Mouse (Mus musculus): Measurements from ENCODE around the gene Olfr49. TPM values are rescaled to one million over a fixed set of nuclear protein-coding genes. Genes with fewer than 3 reads are reported as not detected.
"Not testable (repeated sequence)": the region's sequence is repeated elsewhere in the genome, so short reads cannot be mapped to it uniquely, and the experiment has no call there.

Olfr49 gene
- polyA plus RNA-seq, 1 experiment = not detected

DNA sequence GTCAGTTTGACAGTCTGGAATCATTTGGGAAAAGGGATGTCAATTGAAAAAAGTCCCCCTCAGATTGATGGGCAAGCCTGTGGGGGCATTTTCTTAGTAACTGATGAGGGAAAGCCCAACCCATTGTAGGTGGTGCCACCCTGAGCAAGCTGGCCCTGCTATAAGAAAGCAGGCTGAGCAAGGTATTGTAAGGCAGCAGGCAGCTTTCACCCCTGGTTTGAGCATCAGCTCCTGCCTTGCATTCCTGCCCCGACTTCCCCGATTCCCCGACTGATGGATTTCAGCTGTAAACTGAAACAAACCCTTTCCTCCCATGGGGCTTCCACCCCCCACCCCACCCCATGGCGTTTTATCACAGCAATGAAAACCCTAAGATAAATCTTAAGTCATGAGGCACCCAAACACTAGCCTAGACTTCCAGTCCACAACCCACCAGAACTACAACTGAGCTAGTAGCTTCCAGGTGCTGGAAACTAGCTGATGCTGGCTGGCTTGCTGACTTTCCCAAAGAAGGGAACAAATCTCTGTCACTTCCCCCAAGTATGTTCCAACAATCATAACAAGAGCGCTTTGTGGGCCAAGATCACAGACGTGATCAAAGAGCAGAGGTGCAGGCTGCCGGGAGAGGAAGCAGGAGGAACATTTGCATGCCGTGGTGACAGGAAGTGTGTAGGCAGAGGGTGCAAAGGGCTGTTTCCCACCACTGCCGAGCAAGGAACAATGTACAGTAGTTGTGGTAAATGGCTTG is 51.8 kb downstream of the Olfr49 start:
- peak; percentile 86 to 90 for DNase-seq (ENCODE audit: low read depth in 1 of 2, low spot score in 2 of 2)
- Histone ChIP-seq H3K36me3 (ENCODE audit: control insufficient read depth, insufficient read depth, low read length) (no peaks in the 10 kb centered on the region; the same call in 1 of the 2 replicates), H3K27me3 (ENCODE audit: control insufficient read depth, insufficient read depth, low read length) (no peaks in the 10 kb centered on the region), H3K4me1 (ENCODE audit: control insufficient read depth, insufficient read depth, insufficient read length) (peaks cover 37% of the 10 kb centered on the region), H3K27ac (ENCODE audit: insufficient read depth, low read length) (peak overlapping the region; percentile 91), H3K4me3 (ENCODE audit: extremely low read depth, insufficient read depth, insufficient read length) (no peak overlapping the region; the same call in 1 of the 2 replicates)
- TF ChIP-seq POLR2A (IDR thresholded peaks at IDR 0.05; ENCODE audit: low read depth, low read length) (peak; percentile 75), CTCF (IDR thresholded peaks at IDR 0.05; ENCODE audit: extremely low read depth, insufficient read depth, insufficient read length, insufficient replicate concordance) (no peak)
- 3% methylated on average over 9 of the region's 9 CpGs for WGBS

DNA sequence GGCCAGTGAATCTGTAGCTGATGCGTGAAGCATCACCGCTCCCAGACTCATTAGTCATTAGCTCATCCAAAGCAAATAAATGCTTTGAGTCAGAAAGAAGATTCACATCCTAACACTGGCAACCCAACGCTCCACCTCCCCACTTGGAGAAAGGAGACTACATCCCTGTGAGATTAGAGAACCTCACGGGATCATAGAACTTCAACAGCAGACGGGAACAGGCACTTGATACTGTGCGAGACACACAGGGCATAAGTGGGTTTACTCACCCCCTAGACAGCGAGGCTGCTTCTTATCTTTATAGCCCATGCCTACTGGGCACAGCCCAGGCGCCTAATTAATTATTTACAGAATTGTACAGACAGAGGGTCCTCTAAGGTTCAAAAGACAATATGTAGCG is 52.6 kb downstream of the Olfr49 start:
- Histone ChIP-seq H3K4me3 (ENCODE audit: extremely low read depth, insufficient read depth, insufficient read length) (no peak overlapping the region), H3K27ac (ENCODE audit: insufficient read depth, low read length) (peak overlapping the region; percentile 97), H3K27me3 (ENCODE audit: control insufficient read depth, insufficient read depth, low read length) (no peaks in the 10 kb centered on the region), H3K4me1 (ENCODE audit: control insufficient read depth, insufficient read depth, insufficient read length) (peaks cover 37% of the 10 kb centered on the region), H3K36me3 (ENCODE audit: control insufficient read depth, insufficient read depth, low read length) (no peaks in the 10 kb centered on the region; the same call in 1 of the 2 replicates)
- DNase-seq (ENCODE audit: low read depth in 1 of 2, low spot score in 2 of 2) = no peak
- 62% methylated on average over 9 of the region's 9 CpGs for WGBS
- TF ChIP-seq CTCF (IDR thresholded peaks at IDR 0.05; ENCODE audit: extremely low read depth, insufficient read depth, insufficient read length, insufficient replicate concordance) (no peak), POLR2A (IDR thresholded peaks at IDR 0.05; ENCODE audit: low read depth, low read length) (no peak)

DNA sequence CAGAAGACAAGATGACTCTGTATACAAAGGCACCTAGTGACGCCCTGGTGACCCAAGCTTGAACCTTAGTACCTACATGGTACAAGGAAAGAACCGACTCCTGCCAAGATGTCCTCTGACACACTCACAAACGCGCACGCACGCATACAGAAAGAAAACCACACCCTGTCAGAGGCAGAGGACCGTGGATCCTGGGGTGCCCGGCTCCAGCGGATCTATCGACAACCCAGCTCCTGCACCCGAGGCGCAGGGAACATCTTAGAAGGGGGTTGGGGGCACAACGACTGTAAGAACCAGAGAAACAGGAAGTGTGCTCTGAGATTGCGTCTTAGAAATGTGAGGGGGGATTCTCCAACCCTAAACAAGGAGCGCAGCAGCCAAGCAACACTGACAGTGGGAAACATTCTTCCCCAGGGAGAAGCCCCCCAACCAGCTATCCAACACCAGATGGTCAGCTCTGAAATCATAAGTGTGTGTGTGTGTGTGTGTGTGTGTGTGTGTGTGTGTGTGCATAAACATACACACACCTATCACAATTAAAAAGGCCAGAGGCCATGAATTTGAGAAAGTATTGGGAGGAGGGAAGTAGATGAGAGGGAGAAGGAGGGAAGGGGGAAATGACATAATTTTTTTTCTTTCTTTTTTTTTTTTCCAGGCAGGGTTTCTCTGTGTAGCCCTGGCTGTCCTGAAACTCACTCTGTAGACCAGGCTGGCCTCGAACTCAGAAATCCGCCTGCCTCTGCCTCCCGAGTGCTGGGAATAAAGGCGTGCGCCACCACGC is 53.4 kb downstream of the Olfr49 start:
- peak overlapping the region; percentile 97 for H3K27ac ChIP-seq (ENCODE audit: insufficient read depth, low read length)
- TF ChIP-seq CTCF (IDR thresholded peaks at IDR 0.05; ENCODE audit: extremely low read depth, insufficient read depth, insufficient read length, insufficient replicate concordance) = no peak
- TF ChIP-seq POLR2A (IDR thresholded peaks at IDR 0.05; ENCODE audit: low read depth, low read length) = no peak; the same call in 1 of the 2 replicates
- 24% methylated on average over 21 of the region's 21 CpGs for WGBS
- no peaks in the 10 kb centered on the region for H3K27me3 ChIP-seq (ENCODE audit: control insufficient read depth, insufficient read depth, low read length)
- H3K36me3 ChIP-seq (ENCODE audit: control insufficient read depth, insufficient read depth, low read length) = no peaks in the 10 kb centered on the region; the same call in 1 of the 2 replicates
- H3K4me3 ChIP-seq (ENCODE audit: extremely low read depth, insufficient read depth, insufficient read length) = peak overlapping the region; percentile 36; the same call in 1 of the 2 replicates
- H3K4me1 ChIP-seq (ENCODE audit: control insufficient read depth, insufficient read depth, insufficient read length) = peaks cover 37% of the 10 kb centered on the region
- peak; percentile 59 to 78 for DNase-seq (ENCODE audit: low read depth in 1 of 2, low spot score in 2 of 2)

DNA sequence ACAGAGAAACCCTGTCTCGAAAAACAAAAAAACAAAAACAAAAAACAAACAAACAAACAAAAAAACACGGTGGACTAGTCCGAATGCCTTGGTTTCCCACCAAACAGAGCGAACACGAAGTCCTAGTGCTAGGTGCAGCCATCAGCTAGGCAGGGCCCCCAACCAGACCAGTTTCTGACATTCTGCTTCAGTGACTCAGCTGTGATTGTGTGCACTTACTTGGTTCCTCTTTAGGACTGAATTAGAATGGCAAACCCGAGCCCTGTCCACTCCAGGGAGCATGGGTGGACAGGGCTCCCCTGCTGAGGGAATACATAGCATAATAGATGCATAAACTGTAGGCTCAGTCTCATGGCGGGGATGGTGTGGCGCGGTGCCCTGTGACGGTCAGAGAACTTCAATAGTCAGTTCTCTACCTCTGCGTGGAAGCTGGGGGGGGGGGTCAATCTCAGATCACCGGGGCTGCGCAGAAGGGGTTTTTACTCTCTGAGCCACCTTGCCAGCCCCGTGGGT is 54.0 kb downstream of the Olfr49 start:
- H3K27me3 ChIP-seq (ENCODE audit: control insufficient read depth, insufficient read depth, low read length) = no peaks in the 10 kb centered on the region
- H3K27ac ChIP-seq (ENCODE audit: insufficient read depth, low read length) = peak overlapping the region; percentile 97
- peaks cover 42% of the 10 kb centered on the region for H3K4me1 ChIP-seq (ENCODE audit: control insufficient read depth, insufficient read depth, insufficient read length)
- H3K4me3 ChIP-seq (ENCODE audit: extremely low read depth, insufficient read depth, insufficient read length) = peak overlapping the region; percentile 36; the same call in 1 of the 2 replicates
- WGBS = 36% methylated on average over 14 of the region's 14 CpGs
- peak; percentile 49 to 64 for DNase-seq (ENCODE audit: low read depth in 1 of 2, low spot score in 2 of 2)
- no peaks in the 10 kb centered on the region; the same call in 1 of the 2 replicates for H3K36me3 ChIP-seq (ENCODE audit: control insufficient read depth, insufficient read depth, low read length)
- TF ChIP-seq POLR2A (IDR thresholded peaks at IDR 0.05; ENCODE audit: low read depth, low read length) (no peak; the same call in 1 of the 2 replicates), CTCF (IDR thresholded peaks at IDR 0.05; ENCODE audit: extremely low read depth, insufficient read depth, insufficient read length, insufficient replicate concordance) (no peak)

DNA sequence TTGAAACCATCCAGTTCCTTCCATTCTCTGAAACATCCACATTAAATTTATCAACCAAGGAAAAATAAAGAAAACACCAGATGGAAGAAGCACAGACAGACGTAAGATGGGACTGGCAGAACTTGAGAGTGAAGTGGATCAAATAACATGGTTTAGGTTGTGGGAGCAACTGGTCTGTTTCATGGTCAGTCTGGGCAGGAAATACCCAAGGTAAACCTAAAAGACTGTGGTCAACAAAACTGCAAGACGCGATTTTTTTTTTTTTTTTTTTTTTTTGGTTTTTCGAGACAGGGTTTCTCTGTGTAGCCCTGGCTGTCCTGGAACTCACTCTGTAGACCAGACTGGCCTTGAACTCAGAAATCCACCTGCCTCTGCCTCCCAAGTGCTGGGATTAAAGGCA is 54.9 kb downstream of the Olfr49 start:
- 55% methylated on average over 4 of the region's 4 CpGs for WGBS
- H3K4me3 ChIP-seq (ENCODE audit: extremely low read depth, insufficient read depth, insufficient read length); H3K36me3 ChIP-seq (ENCODE audit: control insufficient read depth, insufficient read depth, low read length); H3K27me3 ChIP-seq (ENCODE audit: control insufficient read depth, insufficient read depth, low read length); DNase-seq (ENCODE audit: low read depth in 1 of 2, low spot score in 2 of 2): not testable (repeated sequence)
- H3K4me1 ChIP-seq (ENCODE audit: control insufficient read depth, insufficient read depth, insufficient read length) = peaks cover 44% of the 10 kb centered on the region
- H3K27ac ChIP-seq (ENCODE audit: insufficient read depth, low read length) = peak overlapping the region; percentile 97

DNA sequence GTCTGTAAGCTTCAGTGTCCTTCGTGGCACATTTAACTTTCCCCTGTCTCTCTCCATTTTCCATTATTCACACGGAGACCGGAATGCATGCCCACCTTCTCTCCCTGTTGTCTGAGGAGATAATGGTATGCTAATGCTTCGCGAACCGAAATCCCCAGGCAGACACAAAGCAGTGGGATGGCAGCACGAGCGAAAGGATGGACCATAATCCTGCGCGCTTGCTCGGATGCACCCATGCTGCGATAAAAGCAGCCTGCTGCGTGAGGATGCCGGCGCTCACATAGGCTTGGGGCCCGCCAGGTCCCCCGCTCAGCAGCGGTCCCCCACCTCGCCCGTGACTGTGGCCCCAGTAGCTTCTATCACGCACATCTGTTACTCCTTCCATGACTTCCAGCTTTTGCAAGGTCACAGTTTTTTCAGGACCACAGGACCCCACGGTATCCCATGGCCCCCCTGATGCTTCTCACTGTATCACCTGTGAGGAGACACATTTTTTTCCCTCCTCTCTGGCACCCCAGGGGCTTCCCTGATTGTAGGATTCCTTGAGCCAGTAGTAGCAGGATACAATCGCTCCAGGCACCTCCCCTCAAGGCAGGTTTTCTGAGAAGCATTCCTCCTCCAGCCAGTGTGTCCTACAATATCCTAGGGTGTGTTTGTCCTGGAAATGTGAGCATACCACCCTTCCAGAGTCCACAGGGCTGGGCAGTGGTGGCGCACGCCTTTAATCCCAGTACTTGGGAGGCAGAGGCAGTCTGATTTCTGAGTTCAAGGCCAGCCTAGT is 55.6 kb downstream of the Olfr49 start:
- Histone ChIP-seq H3K4me1 (ENCODE audit: control insufficient read depth, insufficient read depth, insufficient read length) (peaks cover 43% of the 10 kb centered on the region), H3K27ac (ENCODE audit: insufficient read depth, low read length) (peak overlapping the region; percentile 97), H3K27me3 (ENCODE audit: control insufficient read depth, insufficient read depth, low read length) (no peaks in the 10 kb centered on the region), H3K4me3 (ENCODE audit: extremely low read depth, insufficient read depth, insufficient read length) (no peak overlapping the region), H3K36me3 (ENCODE audit: control insufficient read depth, insufficient read depth, low read length) (no peaks in the 10 kb centered on the region)
- no peak for DNase-seq (ENCODE audit: low read depth in 1 of 2, low spot score in 2 of 2)
- no peak for TF ChIP-seq CTCF (IDR thresholded peaks at IDR 0.05; ENCODE audit: extremely low read depth, insufficient read depth, insufficient read length, insufficient replicate concordance)
- no peak for TF ChIP-seq POLR2A (IDR thresholded peaks at IDR 0.05; ENCODE audit: low read depth, low read length)
- 84% methylated on average over 25 of the region's 25 CpGs for WGBS
